Comparison of ENCODE assay signal across 14 mouse cellular contexts in the genomic region with DNA sequence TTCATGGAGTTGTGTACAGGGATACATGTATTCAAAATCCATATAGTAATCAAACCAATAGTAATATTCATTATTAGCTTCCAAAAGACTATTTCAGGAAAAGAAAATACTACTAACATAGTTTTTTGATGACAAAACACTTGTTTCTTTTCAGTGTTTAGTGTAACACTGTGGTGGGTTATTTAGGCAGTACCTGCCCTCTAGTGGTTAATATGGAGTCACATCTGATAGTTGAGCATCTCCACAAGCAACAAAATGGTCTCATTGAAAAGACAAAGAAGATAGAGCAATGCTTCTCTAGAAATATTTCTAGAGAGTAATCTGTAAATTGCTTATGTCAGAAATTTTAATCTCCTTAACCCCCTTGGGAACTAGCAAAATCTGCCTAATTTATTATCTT. TPM values are rescaled to one million over a fixed set of nuclear protein-coding genes. Genes with fewer than 3 reads are reported as not detected.
A peak's percentile ranks its signal among the peaks of the same experiment; 100 is the strongest.
DNase-seq lines count a peak whose midpoint lies in the region; ATAC-seq and TF ChIP-seq lines count a peak whose summit lies in the region.
"Had no signal": no experiment of that assay in that cellular context is flagged by ENCODE, and none has a peak within 500 bp of the region (broad histone marks: within the 10 kb centered on the region; RNA-seq: fewer than 3 reads in every experiment).

No protein-coding gene starts in this region.

- peak overlapping the region; percentile 68 for H3K27ac ChIP-seq in heart, embryonic 16.5 days (ENCODE audit: low read length)
- H3K27ac ChIP-seq in midbrain, postnatal 0 days (ENCODE audit: low read depth, low read length), result no peak overlapping the region
- no peak overlapping the region for H3K27ac ChIP-seq in midbrain, embryonic 13.5 days
- H3K27ac ChIP-seq: embryonic facial prominence, embryonic 12.5 days had no signal

- no peaks in the 10 kb centered on the region for H3K4me1 ChIP-seq in heart, embryonic 16.5 days (ENCODE audit: control insufficient read depth, insufficient read depth, low read length)
- no peaks in the 10 kb centered on the region for H3K4me1 ChIP-seq in midbrain, postnatal 0 days (ENCODE audit: insufficient read depth, low read length)
- H3K4me1 ChIP-seq in midbrain, embryonic 13.5 days (replicated peaks), result no peaks in the 10 kb centered on the region
- H3K4me1 ChIP-seq: embryonic facial prominence, embryonic 12.5 days; neural tube, embryonic 13.5 days had no signal

- H3K27me3 ChIP-seq in heart, embryonic 16.5 days (ENCODE audit: control insufficient read depth, insufficient read depth, low read length), result no peaks in the 10 kb centered on the region
- H3K27me3 ChIP-seq in midbrain, postnatal 0 days (ENCODE audit: insufficient read depth, low read length), result no peaks in the 10 kb centered on the region
- no peaks in the 10 kb centered on the region for H3K27me3 ChIP-seq in midbrain, embryonic 13.5 days
- H3K27me3 ChIP-seq: embryonic facial prominence, embryonic 12.5 days; neural tube, embryonic 13.5 days had no signal

- intact Hi-C loops in heart, postnatal 25 days (cut with DNase I), result loop anchor here (5.0 kb wide), 1 partner anchor 679 kb away; no protein-coding TSS in a partner anchor
- intact Hi-C loops in left cerebral cortex, postnatal 10 days (cut with DNase I), result loop anchor here (10.0 kb wide), 2 partner anchors 296 to 676 kb away; no protein-coding TSS in a partner anchor

- peak; percentile 84 for TF ChIP-seq CTCF in midbrain, postnatal 0 days (IDR thresholded peaks at IDR 0.05)

- H3K36me3 ChIP-seq in heart, embryonic 16.5 days (ENCODE audit: control insufficient read depth, insufficient read depth), result peaks cover 47% of the 10 kb centered on the region
- H3K36me3 ChIP-seq in midbrain, postnatal 0 days (ENCODE audit: insufficient read depth, low read length), result peaks cover 59% of the 10 kb centered on the region
- H3K36me3 ChIP-seq in midbrain, embryonic 13.5 days, result peaks cover 72% of the 10 kb centered on the region

- H3K9ac ChIP-seq in heart, embryonic 16.5 days (ENCODE audit: low read length), result no peak overlapping the region
- no peak overlapping the region for H3K9ac ChIP-seq in midbrain, postnatal 0 days (replicated peaks; ENCODE audit: low read length, poor library complexity, severe bottlenecking)
- H3K9ac ChIP-seq in midbrain, embryonic 13.5 days (replicated peaks), result no peak overlapping the region
- H3K9ac ChIP-seq: embryonic facial prominence, embryonic 12.5 days; neural tube, embryonic 13.5 days had no signal

- H3K4me3 ChIP-seq in heart, embryonic 16.5 days (ENCODE audit: low read length), result no peak overlapping the region
- H3K4me3 ChIP-seq in midbrain, postnatal 0 days (ENCODE audit: low read depth, low read length), result no peak overlapping the region
- no peak overlapping the region for H3K4me3 ChIP-seq in midbrain, embryonic 13.5 days (replicated peaks)
- H3K4me3 ChIP-seq: embryonic facial prominence, embryonic 12.5 days; neural tube, embryonic 13.5 days had no signal

- no peaks in the 10 kb centered on the region for H3K9me3 ChIP-seq in heart, embryonic 16.5 days (replicated peaks; ENCODE audit: control insufficient read depth, low read length)
- H3K9me3 ChIP-seq in midbrain, postnatal 0 days (ENCODE audit: low read length), result no peaks in the 10 kb centered on the region
- no peaks in the 10 kb centered on the region for H3K9me3 ChIP-seq in midbrain, embryonic 13.5 days
- H3K9me3 ChIP-seq: embryonic facial prominence, embryonic 12.5 days; neural tube, embryonic 13.5 days had no signal

- ATAC-seq in heart, embryonic 16.5 days (replicated peaks; ENCODE audit: extremely low read depth, insufficient read depth, low FRiP score), result no peak; the same call in 1 of the 2 replicates
- no peak for ATAC-seq in midbrain, postnatal 0 days (ENCODE audit: low FRiP score)
- ATAC-seq in midbrain, embryonic 13.5 days, result no peak

- no peak overlapping the region for H3K4me2 ChIP-seq in heart, embryonic 16.5 days (ENCODE audit: low read depth, low read length)
- H3K4me2 ChIP-seq in midbrain, postnatal 0 days (ENCODE audit: low read depth, low read length, poor library complexity, severe bottlenecking), result no peak overlapping the region
- no peak overlapping the region for H3K4me2 ChIP-seq in midbrain, embryonic 13.5 days (replicated peaks)
- H3K4me2 ChIP-seq: embryonic facial prominence, embryonic 12.5 days; neural tube, embryonic 13.5 days had no signal

- DNase-seq in heart, postnatal 25 days (ENCODE audit: low spot score), result no peak
- peak; percentile 59 for DNase-seq in midbrain, postnatal 0 days (ENCODE audit: low spot score)
- peak; percentile 14 for DNase-seq in embryo, embryonic 10.5 days (ENCODE audit: low spot score)
- peak; percentile 16 for DNase-seq in telencephalon, adult 2 months (ENCODE audit: low read depth, low spot score)
- DNase-seq in left cerebral cortex, postnatal 10 days (ENCODE audit: extremely low spot score in 1 of 2, low spot score in 2 of 2), result no peak
- no peak for DNase-seq in kidney, adult 8-10 months
- DNase-seq: gastrocnemius, postnatal 10 days; kidney, adult 11 months; lung, postnatal 14 days; spleen, adult 18-20 months had no signal

RNA-seq across cellular contexts. Expression of gene Exoc1, which starts 11.7 kb away (rescaled TPM):
- 21.4 and 23.7 TPM in 2 replicates for polyA plus RNA-seq in heart, embryonic 16.5 days (2015; fragmentation: Nextera tagmentation; extraction: Ambion mirVana)
- total RNA-seq in heart, postnatal 25 days (2021), result 10 to 100 TPM; 13.1 to 14.0 TPM
- 60.7 and 95.4 TPM in 2 replicates for total RNA-seq in midbrain, postnatal 0 days (2014; rRNA removed)
- polyA plus RNA-seq in midbrain, postnatal 0 days (2015; fragmentation: Nextera tagmentation; extraction: Ambion mirVana), result 49.8 and 51.0 TPM in 2 replicates
- 61.7 and 65.3 TPM in 2 replicates for polyA plus RNA-seq in midbrain, embryonic 13.5 days (2015; fragmentation: Nextera tagmentation; extraction: Ambion mirVana)
- 10 to 100 TPM; 66.0 to 68.7 TPM for total RNA-seq in left cerebral cortex, postnatal 10 days (2021)

RNA-seq across cellular contexts. Expression of gene Cep135, which starts 47.7 kb away (rescaled TPM):
- 4.7 and 4.9 TPM in 2 replicates for polyA plus RNA-seq in heart, embryonic 16.5 days (2015; fragmentation: Nextera tagmentation; extraction: Ambion mirVana)
- 1 to 10 TPM; 3.0 to 3.5 TPM for total RNA-seq in heart, postnatal 25 days (2021)
- total RNA-seq in midbrain, postnatal 0 days (2014; rRNA removed), result 4.0 and 4.9 TPM in 2 replicates
- polyA plus RNA-seq in midbrain, postnatal 0 days (2015; fragmentation: Nextera tagmentation; extraction: Ambion mirVana), result 2.1 and 2.5 TPM in 2 replicates
- polyA plus RNA-seq in midbrain, embryonic 13.5 days (2015; fragmentation: Nextera tagmentation; extraction: Ambion mirVana), result 4.4 and 4.6 TPM in 2 replicates
- 1 to 10 TPM; 6.9 to 8.0 TPM for total RNA-seq in left cerebral cortex, postnatal 10 days (2021)

RNA-seq across cellular contexts. Expression of gene Gm7271, which starts 57.0 kb away (rescaled TPM):
- polyA plus RNA-seq in heart, embryonic 16.5 days (2015; fragmentation: Nextera tagmentation; extraction: Ambion mirVana), result not detected in 2 replicates
- not detected for total RNA-seq in heart, postnatal 25 days (2021)
- total RNA-seq in midbrain, postnatal 0 days (2014; rRNA removed), result not detected in 2 replicates
- 0.21 TPM in 1 of 2 replicates, not detected in the other for polyA plus RNA-seq in midbrain, postnatal 0 days (2015; fragmentation: Nextera tagmentation; extraction: Ambion mirVana)
- polyA plus RNA-seq in midbrain, embryonic 13.5 days (2015; fragmentation: Nextera tagmentation; extraction: Ambion mirVana), result not detected in 2 replicates
- total RNA-seq in left cerebral cortex, postnatal 10 days (2021), result under 1 TPM in 1 of 2 experiments, not detected in 1; 0.77 TPM
- total RNA-seq: gastrocnemius, postnatal 10 days had no signal

Comparison
In these comparisons a context has a peak if more than half of its experiments do, and no peak if none do; other contexts are left out.
1. DNase-seq: peak in midbrain, postnatal 0 days (single experiment), embryo, embryonic 10.5 days (single experiment) and telencephalon, adult 2 months (single experiment); none in heart, postnatal 25 days (single experiment), left cerebral cortex, postnatal 10 days (0 of 2) and kidney, adult 8-10 months (0 of 2).